In genomic region chr11:115506586-115506985, GRCm38 (mm10) we compare ENCODE assay signal across 16 mouse cellular contexts. TPM values are rescaled to one million over a fixed set of nuclear protein-coding genes. Genes with fewer than 3 reads are reported as not detected.
DNase-seq lines count a peak whose midpoint lies in the region; ATAC-seq and TF ChIP-seq lines count a peak whose summit lies in the region.
"Had no signal": no experiment of that assay in that cellular context is flagged by ENCODE, and none has a peak within 500 bp of the region (broad histone marks: within the 10 kb centered on the region; RNA-seq: fewer than 3 reads in every experiment).

No protein-coding gene starts in this region.

- TF ChIP-seq POLR2A in MEL (IDR thresholded peaks at IDR 0.05; ENCODE audit: control insufficient read depth in 1 of 2, insufficient read depth in 1 of 2, low read depth in 1 of 2, low read length in 2 of 2, poor library complexity in 1 of 2), result no peak

- no peaks in the 10 kb centered on the region for H3K9me3 ChIP-seq in heart, postnatal 0 days (replicated peaks; ENCODE audit: control insufficient read depth, low read length)
- no peaks in the 10 kb centered on the region for H3K9me3 ChIP-seq in MEL (replicated peaks; ENCODE audit: insufficient read depth, low read length)
- H3K9me3 ChIP-seq in liver, embryonic 16.5 days (replicated peaks; ENCODE audit: control insufficient read depth, low read length), result no peaks in the 10 kb centered on the region
- no peaks in the 10 kb centered on the region for H3K9me3 ChIP-seq in hindbrain, postnatal 0 days (ENCODE audit: low read length)
- H3K9me3 ChIP-seq: limb, embryonic 15.5 days had no signal

- TF ChIP-seq RAD21 in MEL (IDR thresholded peaks at IDR 0.05; ENCODE audit: low read depth, low read length), result no peak

- no peak overlapping the region for H3K9ac ChIP-seq in heart, postnatal 0 days (replicated peaks; ENCODE audit: low read depth, low read length)
- H3K9ac ChIP-seq in MEL (ENCODE audit: control insufficient read depth, low read depth, low read length, poor library complexity, severe bottlenecking), result no peak overlapping the region
- H3K9ac ChIP-seq in liver, embryonic 16.5 days (ENCODE audit: low read depth, low read length), result peak overlapping the region; percentile 37
- no peak overlapping the region for H3K9ac ChIP-seq in hindbrain, postnatal 0 days (replicated peaks; ENCODE audit: low read length)
- H3K9ac ChIP-seq: limb, embryonic 15.5 days had no signal

- DNase-seq in heart, postnatal 0 days (ENCODE audit: low spot score), result peak; percentile 24
- no peak for DNase-seq in heart, postnatal 4 days
- DNase-seq in MEL (ENCODE audit: low read depth, low spot score), result peak; percentile 66
- DNase-seq in hindbrain, postnatal 0 days (ENCODE audit: low spot score), result no peak
- no peak for DNase-seq in left cerebral cortex, adult 2 months (ENCODE audit: extremely low spot score in 1 of 2, low spot score in 2 of 2)
- DNase-seq: cerebellum, adult 2 months; kidney, adult 2 months; lung, postnatal 36 days had no signal

- ATAC-seq in heart, postnatal 0 days (ENCODE audit: insufficient read depth, low read depth), result 0 out of 2 replicates have a peak, but pooled peaks have one; percentile 45
- peak; percentile 75 for ATAC-seq in common myeloid progenitor, adult 5-6 weeks (replicated peaks; ENCODE audit: low read depth, poor library complexity, severe bottlenecking)
- peak; percentile 74 for ATAC-seq in liver, embryonic 16.5 days (ENCODE audit: low read depth)
- ATAC-seq in hindbrain, postnatal 0 days, result no peak
- ATAC-seq: CD4-positive, CD25-positive, alpha-beta regulatory T cell, adult 4 months; hindbrain, embryonic 16.5 days had no signal

- peaks cover 81% of the 10 kb centered on the region for H3K79me2 ChIP-seq in MEL (ENCODE audit: control insufficient read depth, insufficient read depth, low read length, poor library complexity)

- WGBS in heart, postnatal 0 days, result 32% methylated on average over 3 of the region's 3 CpGs
- 16% methylated on average over 3 of the region's 3 CpGs for WGBS in liver, embryonic 16.5 days (ENCODE audit: insufficient replicate concordance)
- 47% methylated on average over 3 of the region's 3 CpGs for WGBS in hindbrain, postnatal 0 days

- H3K27ac ChIP-seq in heart, postnatal 0 days (ENCODE audit: low read depth), result peak overlapping the region; percentile 28; the same call in 1 of the 2 replicates
- no peak overlapping the region for H3K27ac ChIP-seq in MEL (ENCODE audit: control insufficient read depth, low read depth, low read length)
- H3K27ac ChIP-seq in liver, embryonic 16.5 days (ENCODE audit: low read length), result peak overlapping the region; percentile 81
- no peak overlapping the region for H3K27ac ChIP-seq in hindbrain, postnatal 0 days
- no peak overlapping the region for H3K27ac ChIP-seq in left cerebral cortex, adult 2 months
- H3K27ac ChIP-seq: limb, embryonic 15.5 days had no signal

- H3K4me3 ChIP-seq in heart, postnatal 0 days (ENCODE audit: low read depth, low read length), result no peak overlapping the region
- H3K4me3 ChIP-seq in MEL (ENCODE audit: control insufficient read depth in 1 of 2, insufficient read depth in 1 of 2, low read depth in 2 of 2, low read length in 2 of 2), result no peak overlapping the region
- peak overlapping the region; percentile 28 for H3K4me3 ChIP-seq in liver, embryonic 16.5 days (ENCODE audit: low read depth, low read length)
- no peak overlapping the region for H3K4me3 ChIP-seq in hindbrain, postnatal 0 days (ENCODE audit: low read length)
- no peak overlapping the region for H3K4me3 ChIP-seq in left cerebral cortex, adult 2 months
- H3K4me3 ChIP-seq: limb, embryonic 15.5 days had no signal

- H3K27me3 ChIP-seq in heart, postnatal 0 days (ENCODE audit: control insufficient read depth, insufficient read depth, low read length), result no peaks in the 10 kb centered on the region
- H3K27me3 ChIP-seq in MEL (ENCODE audit: control insufficient read depth in 1 of 2, insufficient read depth in 2 of 2, low read length in 2 of 2), result no peaks in the 10 kb centered on the region
- no peaks in the 10 kb centered on the region for H3K27me3 ChIP-seq in liver, embryonic 16.5 days (ENCODE audit: control insufficient read depth, insufficient read depth, low read depth, low read length)
- no peaks in the 10 kb centered on the region for H3K27me3 ChIP-seq in hindbrain, postnatal 0 days (ENCODE audit: insufficient read depth, low read length)
- H3K27me3 ChIP-seq: limb, embryonic 15.5 days had no signal

- peaks cover 28% of the 10 kb centered on the region for H3K4me1 ChIP-seq in heart, postnatal 0 days (ENCODE audit: control insufficient read depth, insufficient read depth)
- H3K4me1 ChIP-seq in MEL (ENCODE audit: control insufficient read depth in 1 of 2, insufficient read depth in 2 of 2, low read length in 2 of 2), result peaks cover 29 to 44% of the 10 kb centered on the region in 2 experiments
- H3K4me1 ChIP-seq in liver, embryonic 16.5 days (ENCODE audit: control insufficient read depth, low read depth, low read length), result peaks cover 68% of the 10 kb centered on the region
- H3K4me1 ChIP-seq in hindbrain, postnatal 0 days (ENCODE audit: insufficient read depth, low read length), result peaks cover 16% of the 10 kb centered on the region

- TF ChIP-seq EP300 in heart, postnatal 0 days (IDR thresholded peaks at IDR 0.05; ENCODE audit: low read depth), result no peak
- no peak; a peak in 2 of 4 replicates for TF ChIP-seq EP300 in MEL (IDR thresholded peaks at IDR 0.05; ENCODE audit: low read depth in 1 of 2, low read length in 2 of 2)

- TF ChIP-seq CTCF in heart, postnatal 0 days (IDR thresholded peaks at IDR 0.05; ENCODE audit: low read depth), result no peak
- no peak for TF ChIP-seq CTCF in MEL (IDR thresholded peaks at IDR 0.05 in 2 of 3, conservative IDR thresholded peaks at IDR 0.05 in 1 of 3; ENCODE audit: control insufficient read depth in 1 of 3, insufficient read depth in 1 of 3, low read depth in 2 of 3, low read length in 3 of 3, poor library complexity in 1 of 3, severe bottlenecking in 1 of 3)
- no peak for TF ChIP-seq CTCF in hindbrain, postnatal 0 days (IDR thresholded peaks at IDR 0.05; ENCODE audit: low read depth)
- TF ChIP-seq CTCF in left cerebral cortex, adult 2 months (IDR thresholded peaks at IDR 0.05), result no peak

- intact Hi-C loops in left cerebral cortex, adult 2 months (cut with DNase I), result no loop called here

- H3K36me3 ChIP-seq in heart, postnatal 0 days (replicated peaks; ENCODE audit: control insufficient read depth, insufficient read depth, low read length), result peaks cover 18% of the 10 kb centered on the region
- H3K36me3 ChIP-seq in MEL (ENCODE audit: control insufficient read depth in 1 of 2, insufficient read depth in 2 of 2, low read length in 2 of 2), result peaks cover 12 to 47% of the 10 kb centered on the region in 2 experiments
- H3K36me3 ChIP-seq in liver, embryonic 16.5 days (ENCODE audit: control insufficient read depth, insufficient read depth), result peaks cover 11% of the 10 kb centered on the region
- no peaks in the 10 kb centered on the region; the same call in 1 of the 2 replicates for H3K36me3 ChIP-seq in hindbrain, postnatal 0 days (ENCODE audit: insufficient read depth, low read length)

- no peak overlapping the region for H3K4me2 ChIP-seq in heart, postnatal 0 days (ENCODE audit: low read depth, low read length)
- H3K4me2 ChIP-seq in liver, embryonic 16.5 days (ENCODE audit: low read depth, low read length), result peak overlapping the region; percentile 69
- H3K4me2 ChIP-seq in hindbrain, postnatal 0 days (ENCODE audit: low read depth, low read length), result no peak overlapping the region
- H3K4me2 ChIP-seq: limb, embryonic 15.5 days had no signal

RNA-seq across cellular contexts. Expression of gene Jpt1, which starts 7.6 kb away (rescaled TPM):
- 433 and 473 TPM in 2 replicates for total RNA-seq in heart, postnatal 0 days (2014; rRNA removed; ENCODE audit: low replicate concordance)
- 496 and 503 TPM in 2 replicates for polyA plus RNA-seq in heart, postnatal 0 days (2015; fragmentation: Nextera tagmentation; extraction: Ambion mirVana)
- 100 to 1,000 TPM; 559 to 561 TPM for total RNA-seq in heart, postnatal 4 days (2021)
- total RNA-seq in MEL (2012; rRNA removed), result 331 and 353 TPM in 2 replicates
- polyA plus RNA-seq in MEL (2012; ENCODE audit: insufficient read depth in 1 of 2, insufficient read length in 2 of 2, low read depth in 1 of 2, low replicate concordance in 2 of 2, missing spikeins in 1 of 2), result 100 to 1,000 TPM in 1 of 2 experiments, not detected in 1; 382 TPM
- 152 and 171 TPM in 2 replicates for total RNA-seq in common myeloid progenitor, adult 5-6 weeks (2017)
- polyA plus RNA-seq in liver, embryonic 16.5 days (2015; fragmentation: Nextera tagmentation; extraction: Ambion mirVana), result 190 and 209 TPM in 2 replicates
- total RNA-seq in hindbrain, postnatal 0 days (2014; rRNA removed), result 640 and 655 TPM in 2 replicates
- 966 and 1,016 TPM in 2 replicates for polyA plus RNA-seq in hindbrain, postnatal 0 days (2015; fragmentation: Nextera tagmentation; extraction: Ambion mirVana)
- 100 to 1,000 TPM; 158 to 161 TPM for total RNA-seq in left cerebral cortex, adult 2 months (2021)

RNA-seq across cellular contexts. Expression of gene Nt5c, which starts 14.9 kb away (rescaled TPM):
- 24.5 and 28.0 TPM in 2 replicates for total RNA-seq in heart, postnatal 0 days (2014; rRNA removed; ENCODE audit: low replicate concordance)
- polyA plus RNA-seq in heart, postnatal 0 days (2015; fragmentation: Nextera tagmentation; extraction: Ambion mirVana), result 49.8 and 53.7 TPM in 2 replicates
- 10 to 100 TPM; 27.3 to 27.4 TPM for total RNA-seq in heart, postnatal 4 days (2021)
- 96.6 and 99.3 TPM in 2 replicates for total RNA-seq in MEL (2012; rRNA removed)
- polyA plus RNA-seq in MEL (2012; ENCODE audit: insufficient read depth in 1 of 2, insufficient read length in 2 of 2, low read depth in 1 of 2, low replicate concordance in 2 of 2, missing spikeins in 1 of 2), result 100 to 1,000 TPM in 1 of 2 experiments, not detected in 1; 102 TPM
- 92.2 and 98.6 TPM in 2 replicates for total RNA-seq in common myeloid progenitor, adult 5-6 weeks (2017)
- polyA plus RNA-seq in liver, embryonic 16.5 days (2015; fragmentation: Nextera tagmentation; extraction: Ambion mirVana), result 32.0 and 36.3 TPM in 2 replicates
- 54.3 and 62.2 TPM in 2 replicates for total RNA-seq in hindbrain, postnatal 0 days (2014; rRNA removed)
- 129 and 130 TPM in 2 replicates for polyA plus RNA-seq in hindbrain, postnatal 0 days (2015; fragmentation: Nextera tagmentation; extraction: Ambion mirVana)
- 10 to 100 TPM; 57.6 to 67.2 TPM for total RNA-seq in left cerebral cortex, adult 2 months (2021)

RNA-seq across cellular contexts. Expression of gene Sumo2, which starts 29.5 kb away (rescaled TPM):
- total RNA-seq in heart, postnatal 0 days (2014; rRNA removed; ENCODE audit: low replicate concordance), result 320 and 327 TPM in 2 replicates
- 549 and 562 TPM in 2 replicates for polyA plus RNA-seq in heart, postnatal 0 days (2015; fragmentation: Nextera tagmentation; extraction: Ambion mirVana)
- total RNA-seq in heart, postnatal 4 days (2021), result 100 to 1,000 TPM; 299 TPM
- total RNA-seq in MEL (2012; rRNA removed), result 653 and 657 TPM in 2 replicates
- 100 to 1,000 TPM in 1 of 2 experiments, not detected in 1; 556 TPM for polyA plus RNA-seq in MEL (2012; ENCODE audit: insufficient read depth in 1 of 2, insufficient read length in 2 of 2, low read depth in 1 of 2, low replicate concordance in 2 of 2, missing spikeins in 1 of 2)
- total RNA-seq in common myeloid progenitor, adult 5-6 weeks (2017), result 592 and 605 TPM in 2 replicates
- 270 and 312 TPM in 2 replicates for polyA plus RNA-seq in liver, embryonic 16.5 days (2015; fragmentation: Nextera tagmentation; extraction: Ambion mirVana)
- 474 and 477 TPM in 2 replicates for total RNA-seq in hindbrain, postnatal 0 days (2014; rRNA removed)
- 981 and 1,003 TPM in 2 replicates for polyA plus RNA-seq in hindbrain, postnatal 0 days (2015; fragmentation: Nextera tagmentation; extraction: Ambion mirVana)
- total RNA-seq in left cerebral cortex, adult 2 months (2021), result 100 to 1,000 TPM; 274 TPM

RNA-seq across cellular contexts. Expression of gene Armc7, which starts 31.1 kb away (rescaled TPM):
- 1.8 and 8.7 TPM in 2 replicates for total RNA-seq in heart, postnatal 0 days (2014; rRNA removed; ENCODE audit: low replicate concordance)
- 3.3 TPM in 2 replicates for polyA plus RNA-seq in heart, postnatal 0 days (2015; fragmentation: Nextera tagmentation; extraction: Ambion mirVana)
- total RNA-seq in heart, postnatal 4 days (2021), result 1 to 10 TPM; 3.1 to 4.3 TPM
- total RNA-seq in MEL (2012; rRNA removed), result 7.0 and 9.1 TPM in 2 replicates
- polyA plus RNA-seq in MEL (2012; ENCODE audit: insufficient read depth in 1 of 2, insufficient read length in 2 of 2, low read depth in 1 of 2, low replicate concordance in 2 of 2, missing spikeins in 1 of 2), result 10 to 100 TPM in 1 of 2 experiments, not detected in 1; 13.1 TPM
- total RNA-seq in common myeloid progenitor, adult 5-6 weeks (2017), result 4.2 and 6.5 TPM in 2 replicates
- polyA plus RNA-seq in liver, embryonic 16.5 days (2015; fragmentation: Nextera tagmentation; extraction: Ambion mirVana), result 3.7 TPM in 2 replicates
- total RNA-seq in hindbrain, postnatal 0 days (2014; rRNA removed), result 9.9 and 11.8 TPM in 2 replicates
- polyA plus RNA-seq in hindbrain, postnatal 0 days (2015; fragmentation: Nextera tagmentation; extraction: Ambion mirVana), result 10.7 and 11.0 TPM in 2 replicates
- 10 to 100 TPM; 11.9 to 18.0 TPM for total RNA-seq in left cerebral cortex, adult 2 months (2021)

RNA-seq across cellular contexts. Expression of gene Slc16a5, which starts 44.3 kb away (rescaled TPM):
- total RNA-seq in heart, postnatal 0 days (2014; rRNA removed; ENCODE audit: low replicate concordance), result 0.99 and 3.8 TPM in 2 replicates
- 0.11 and 0.15 TPM in 2 replicates for polyA plus RNA-seq in heart, postnatal 0 days (2015; fragmentation: Nextera tagmentation; extraction: Ambion mirVana)
- under 1 TPM in 1 of 2 experiments, not detected in 1; 0.29 TPM for total RNA-seq in heart, postnatal 4 days (2021)
- 0.07 TPM in 1 of 2 replicates, not detected in the other for total RNA-seq in MEL (2012; rRNA removed)
- polyA plus RNA-seq in MEL (2012; ENCODE audit: insufficient read depth in 1 of 2, insufficient read length in 2 of 2, low read depth in 1 of 2, low replicate concordance in 2 of 2, missing spikeins in 1 of 2), result under 1 TPM in 1 of 2 experiments, not detected in 1; 0.26 TPM
- not detected in 2 replicates for total RNA-seq in common myeloid progenitor, adult 5-6 weeks (2017)
- polyA plus RNA-seq in liver, embryonic 16.5 days (2015; fragmentation: Nextera tagmentation; extraction: Ambion mirVana), result 0.21 and 0.51 TPM in 2 replicates
- 0.10 TPM in 1 of 2 replicates, not detected in the other for total RNA-seq in hindbrain, postnatal 0 days (2014; rRNA removed)
- polyA plus RNA-seq in hindbrain, postnatal 0 days (2015; fragmentation: Nextera tagmentation; extraction: Ambion mirVana), result 0.30 and 0.66 TPM in 2 replicates
- not detected for total RNA-seq in left cerebral cortex, adult 2 months (2021)
- total RNA-seq: gastrocnemius, postnatal 4 days; layer of hippocampus, adult 18-20 months; left cerebral cortex, adult 8-10 months had no signal
- polyA plus RNA-seq: limb, embryonic 15.5 days had no signal

Comparison
In these comparisons a context has a peak if more than half of its experiments do, and no peak if none do; other contexts are left out.
1. DNase-seq: peak in heart, postnatal 0 days (single experiment) and MEL (single experiment); none in heart, postnatal 4 days (single experiment), hindbrain, postnatal 0 days (single experiment) and left cerebral cortex, adult 2 months (0 of 2).
2. H3K27ac ChIP-seq: peak in heart, postnatal 0 days (single experiment) and liver, embryonic 16.5 days (single experiment); none in MEL (single experiment), hindbrain, postnatal 0 days (single experiment) and left cerebral cortex, adult 2 months (single experiment).